Mouse (Mus musculus) heart, postnatal 0 days (tissue): ENCODE results near the gene Hist1h2bf. TPM values are rescaled to one million over a fixed set of nuclear protein-coding genes. Genes with fewer than 3 reads are reported as not detected.
"Not testable (repeated sequence)": the region's sequence is repeated elsewhere in the genome, so short reads cannot be mapped to it uniquely, and the experiment has no call there.

Experiments used
- ATAC-seq: fragments of 200-750 bp; cut with Nextera tagmentation; 2 replicates; pipeline ENCODE4 v1.8.0; 2017; ENCODE audit warnings: low read depth, moderate number of reproducible peaks, moderate library complexity; ENCODE audit not compliant: insufficient read depth
- DNase-seq: peaks from one replicate; pipeline ENCODE4 v3.0.0-alpha.2; 2016; ENCODE audit warnings: low spot score
- H3K27ac ChIP-seq: fragments of 300-500 bp; sonication (generic); 2 replicates; pipeline ENCODE4 v1.5.1; 2014; ENCODE audit warnings: low read depth, mild to moderate bottlenecking
- H3K27me3 ChIP-seq: fragments of 300-500 bp; sonication (generic); 2 replicates; pipeline ENCODE4 v1.6.1; 2014; ENCODE audit warnings: low read length, mixed read lengths; ENCODE audit not compliant: control insufficient read depth, insufficient read depth
- H3K36me3 ChIP-seq: fragments of 300-500 bp; sonication (generic); replicated peaks from 2 replicates; pipeline ENCODE4 v1.6.1; 2014; ENCODE audit warnings: low read length, mixed read lengths; ENCODE audit not compliant: control insufficient read depth, insufficient read depth
- H3K4me1 ChIP-seq: fragments of 300-500 bp; sonication (generic); 2 replicates; pipeline ENCODE4 v1.6.1; 2014; ENCODE audit warnings: antibody characterized with exemption; ENCODE audit not compliant: control insufficient read depth, insufficient read depth
- H3K4me2 ChIP-seq: fragments of 300-500 bp; sonication (generic); 2 replicates; pipeline ENCODE4 v1.6.1; 2014; ENCODE audit warnings: low read depth, mild to moderate bottlenecking, low read length, moderate library complexity
- H3K4me3 ChIP-seq: fragments of 300-500 bp; sonication (generic); 2 replicates; pipeline ENCODE4 v1.5.1; 2014; ENCODE audit warnings: low read depth, low read length
- H3K9ac ChIP-seq: fragments of 300-500 bp; sonication (generic); replicated peaks from 2 replicates; pipeline ENCODE4 v1.6.1; 2014; ENCODE audit warnings: low read depth, low read length, mixed read lengths
- H3K9me3 ChIP-seq: fragments of 300-500 bp; sonication (generic); replicated peaks from 2 replicates; pipeline ENCODE4 v1.6.1; 2016; ENCODE audit warnings: low read length; ENCODE audit not compliant: control insufficient read depth
- CTCF ChIP-seq: IDR thresholded peaks from 2 replicates; pipeline ENCODE4 v1.5.1; 2016; ENCODE audit warnings: antibody characterized with exemption, control low read depth, low read depth
- EP300 ChIP-seq: IDR thresholded peaks from 2 replicates; pipeline ENCODE4 v1.6.1; 2016; ENCODE audit warnings: antibody characterized with exemption, low read depth
- WGBS: fragments of 180-500 bp; shearing (Covaris S2); extraction: QIAGEN DNeasy Blood & Tissue Kit; methylation state at CpG from one replicate; pipeline ENCODE4 v1.1.7; 2014; 5-methylcytosine and 5-hydroxymethylcytosine counted together
- polyA plus RNA-seq: library from polyadenylated mRNA; unstranded; fragments of >200 nt; fragmentation: Nextera tagmentation; extraction: Ambion mirVana; gene quantifications from 2 replicates; pipeline ENCODE4 v1.2.1, GENCODE M21; 2015
- total RNA-seq: library from RNA; depleted of rRNA; stranded (reverse); fragments of >200 nt; gene quantifications from 2 replicates; pipeline ENCODE4 v1.2.3, GENCODE M21; 2014; ENCODE audit warnings: low replicate concordance

The Hist1h2bf gene
- total and polyA plus RNA-seq, 2 experiments from 2014 or later, result 1.3 to 603 TPM

DNA sequence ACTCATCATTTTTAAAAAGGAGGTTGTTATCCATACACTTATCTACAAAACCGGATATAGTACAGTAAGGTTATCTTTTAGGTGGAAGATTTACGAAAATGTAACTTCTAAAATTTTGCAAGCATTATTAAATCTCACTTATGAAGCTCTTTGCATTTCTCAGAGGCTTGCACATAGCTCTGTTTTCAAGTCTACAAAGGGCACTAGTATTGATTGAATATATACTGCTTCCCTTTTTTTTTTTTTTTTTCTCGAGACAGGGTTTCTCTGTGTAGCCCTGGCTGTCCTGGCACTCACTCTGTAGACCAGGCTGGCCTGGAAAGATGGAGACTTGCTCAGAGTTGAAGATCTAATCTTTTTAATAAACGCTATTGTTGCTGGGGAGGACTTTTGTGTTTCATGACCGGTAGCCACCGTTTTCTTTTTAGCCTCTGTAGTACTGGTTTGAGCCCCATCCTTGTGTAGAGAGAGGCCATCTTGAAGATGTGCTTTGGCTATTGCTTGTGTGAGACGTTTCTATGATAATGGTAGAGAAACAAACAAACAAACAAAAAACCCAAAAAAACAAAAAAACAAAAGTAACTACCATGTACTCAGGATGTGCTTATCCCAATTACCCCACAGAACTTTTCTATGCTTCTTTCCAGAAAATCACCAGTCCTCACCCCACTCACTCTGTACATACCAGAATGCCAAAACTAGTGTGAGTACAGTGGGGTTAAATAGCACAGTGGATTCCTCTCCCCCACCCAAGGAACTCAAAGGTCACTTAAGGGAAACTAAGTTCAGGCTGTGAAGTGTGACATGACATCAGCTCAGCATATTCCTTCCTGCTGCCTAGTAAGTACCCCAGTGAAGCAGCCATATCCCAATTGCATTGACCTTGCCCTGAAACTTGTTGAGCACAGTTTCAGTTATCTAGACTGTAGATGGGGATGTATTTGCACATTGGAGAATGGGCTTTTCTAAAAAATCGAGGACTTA, 21.8 kb downstream of the Hist1h2bf start:
- Histone ChIP-seq H3K27me3 (no peaks in the 10 kb centered on the region), H3K27ac (peak overlapping the region; percentile 85), H3K4me2 (peak overlapping the region; percentile 59), H3K36me3 (no peaks in the 10 kb centered on the region), H3K4me1 (peaks cover 5% of the 10 kb centered on the region; the same call in 1 of the 2 replicates), H3K4me3 (peak overlapping the region; percentile 47), H3K9me3 (no peaks in the 10 kb centered on the region), H3K9ac (peak overlapping the region; percentile 50; the same call in 1 of the 2 replicates)
- 46% methylated on average over 8 of the region's 8 CpGs for WGBS
- TF ChIP-seq EP300 (no peak), CTCF (no peak)
- DNase-seq, result no peak
- ATAC-seq, result no peak

DNA sequence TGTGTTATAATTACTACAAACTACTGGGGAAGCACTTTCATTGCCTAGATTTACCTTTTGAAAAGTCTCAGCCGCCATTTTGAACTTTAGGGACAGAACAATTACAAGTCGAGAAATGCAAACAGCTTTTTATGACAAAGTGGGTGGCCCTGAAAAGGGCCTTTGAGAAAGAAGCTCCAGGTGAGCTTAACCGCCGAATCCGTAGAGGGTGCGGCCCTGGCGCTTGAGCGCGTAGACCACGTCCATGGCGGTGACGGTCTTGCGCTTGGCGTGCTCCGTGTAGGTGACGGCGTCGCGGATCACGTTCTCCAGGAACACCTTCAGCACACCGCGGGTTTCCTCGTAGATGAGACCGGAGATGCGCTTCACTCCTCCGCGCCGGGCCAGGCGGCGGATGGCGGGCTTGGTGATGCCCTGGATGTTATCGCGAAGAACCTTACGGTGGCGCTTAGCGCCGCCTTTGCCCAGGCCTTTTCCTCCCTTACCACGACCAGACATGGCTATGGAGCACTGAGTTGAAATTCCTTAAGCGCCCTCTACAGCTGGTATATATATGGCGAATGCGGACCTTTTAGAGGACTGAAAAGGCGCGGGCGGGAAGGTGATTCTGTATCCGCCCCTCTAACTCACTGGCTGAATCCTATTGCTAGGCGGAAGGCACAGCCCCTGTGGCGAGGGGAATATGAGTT, 22.7 kb downstream of the Hist1h2bf start, which contains the start of gene Hist1h4f:
Hist1h4f (minus strand) TSS at position 503 of the 689 bp plus-strand sequence.
- not testable (repeated sequence) for H3K9me3 ChIP-seq, H3K27me3 ChIP-seq, H3K36me3 ChIP-seq, H3K4me1 ChIP-seq
- Histone ChIP-seq H3K9ac (peak within 1 kb of the TSS; percentile 50), H3K4me2 (peak within 1 kb of the TSS; percentile 59), H3K4me3 (peak within 1 kb of the TSS; percentile 47), H3K27ac (peak within 1 kb of the TSS; percentile 85)
- DNase-seq (peak; percentile 95), ATAC-seq (peak; percentile 71)
- WGBS, result under 1% methylated on average over 44 of the region's 47 CpGs
- TF ChIP-seq CTCF (peak; percentile 58), EP300 (peak; percentile 81; the same call in 1 of the 2 replicates)

DNA sequence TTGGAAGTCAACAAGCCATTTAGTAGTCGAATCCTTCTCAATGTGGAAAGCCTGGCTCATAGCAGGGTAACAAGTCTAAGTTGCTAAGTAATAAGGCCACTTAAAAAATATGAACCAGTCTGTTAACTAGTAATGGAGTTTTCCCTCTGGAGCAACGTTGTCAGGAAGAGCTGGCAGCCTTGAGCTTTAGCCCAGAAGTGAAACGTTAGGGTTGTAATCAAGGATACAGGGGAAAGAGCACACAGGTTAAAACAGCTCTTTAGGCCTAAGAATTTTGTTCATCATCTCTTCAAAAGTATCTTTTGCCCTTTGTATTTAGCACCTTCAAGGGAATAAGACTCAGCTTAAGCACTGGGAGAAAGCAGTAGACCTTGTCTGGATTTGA, 23.2 kb downstream of the Hist1h2bf start:
- H3K27ac ChIP-seq, result peak overlapping the region; percentile 85
- WGBS, result 9% methylated on average over 3 of the region's 3 CpGs
- H3K4me3 ChIP-seq, result peak overlapping the region; percentile 47
- peaks cover 5% of the 10 kb centered on the region; the same call in 1 of the 2 replicates for H3K4me1 ChIP-seq
- H3K27me3 ChIP-seq, result no peaks in the 10 kb centered on the region
- H3K36me3 ChIP-seq, result no peaks in the 10 kb centered on the region
- DNase-seq (no peak), ATAC-seq (no peak)
- no peaks in the 10 kb centered on the region for H3K9me3 ChIP-seq
- TF ChIP-seq CTCF (no peak), EP300 (no peak)
- H3K4me2 ChIP-seq, result peak overlapping the region; percentile 59
- H3K9ac ChIP-seq, result peak overlapping the region; percentile 50

DNA sequence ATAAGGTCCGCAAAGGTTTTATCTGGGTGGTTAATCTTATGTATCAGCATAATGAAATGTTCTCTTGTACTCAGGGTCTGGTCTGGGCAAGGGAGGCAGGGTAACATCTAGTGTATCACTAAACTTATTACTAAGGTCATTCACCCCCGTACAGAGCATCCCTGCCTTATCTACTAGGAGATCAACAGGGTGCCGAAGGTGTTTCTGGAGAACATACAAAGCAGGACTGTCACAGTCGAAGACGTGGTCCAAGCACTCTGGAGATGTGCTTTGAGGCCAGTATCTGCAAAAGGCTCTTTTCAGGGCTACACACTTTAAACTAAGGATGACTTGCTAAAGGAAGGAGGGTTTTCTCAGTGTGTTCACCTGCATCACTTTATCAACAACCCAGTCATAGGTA, 27.3 kb downstream of the Hist1h2bf start:
- TF ChIP-seq CTCF (no peak), EP300 (no peak)
- WGBS, result 65% methylated on average over 5 of the region's 5 CpGs
- Histone ChIP-seq H3K4me2 (no peak overlapping the region), H3K9me3 (no peaks in the 10 kb centered on the region), H3K9ac (no peak overlapping the region), H3K27me3 (no peaks in the 10 kb centered on the region), H3K4me3 (no peak overlapping the region), H3K36me3 (no peaks in the 10 kb centered on the region), H3K4me1 (no peaks in the 10 kb centered on the region; the same call in 1 of the 2 replicates), H3K27ac (no peak overlapping the region)
- no peak for ATAC-seq
- DNase-seq, result no peak

DNA sequence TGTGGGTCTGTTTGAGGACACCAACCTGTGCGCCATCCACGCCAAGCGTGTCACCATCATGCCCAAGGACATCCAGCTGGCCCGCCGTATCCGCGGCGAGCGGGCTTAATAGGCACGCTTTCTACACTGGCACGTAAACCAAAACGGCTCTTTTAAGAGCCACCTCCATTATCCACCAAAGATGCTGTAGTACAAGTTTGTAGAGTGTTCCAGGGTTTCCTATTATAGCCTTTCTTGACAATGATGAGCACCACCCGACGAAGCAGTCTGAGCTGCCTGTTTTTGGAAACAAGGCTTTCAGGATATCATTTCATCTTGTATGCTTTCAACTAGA, 29.2 kb downstream of the Hist1h2bf start:
- WGBS, result 0% methylated on average over 10 of the region's 14 CpGs
- H3K9ac ChIP-seq, result peak overlapping the region; percentile 59; the same call in 1 of the 2 replicates

More for the DNA sequence above, 29.2 kb downstream of the Hist1h2bf start:
- H3K36me3 ChIP-seq, H3K27me3 ChIP-seq, H3K9me3 ChIP-seq, DNase-seq, H3K4me1 ChIP-seq, ATAC-seq: not testable (repeated sequence)
- H3K4me3 ChIP-seq, result peak overlapping the region; percentile 57
- peak overlapping the region; percentile 95 for H3K27ac ChIP-seq
- peak overlapping the region; percentile 81 for H3K4me2 ChIP-seq
